Comparison of ENCODE assay signal across 8 mouse cellular contexts in genomic region chr8:112906458-112907112, GRCm38 (mm10).
DNase-seq lines count a peak whose midpoint lies in the region; ATAC-seq and TF ChIP-seq lines count a peak whose summit lies in the region.

No protein-coding gene starts in this region.

- H3K27ac ChIP-seq in midbrain, postnatal 0 days (ENCODE audit: low read depth, low read length) = no peak overlapping the region
- no peak overlapping the region for H3K27ac ChIP-seq in kidney, adult 2 months (ENCODE audit: insufficient read depth, low read depth, low read length)

- H3K36me3 ChIP-seq in midbrain, postnatal 0 days (ENCODE audit: insufficient read depth, low read length) = no peaks in the 10 kb centered on the region
- no peaks in the 10 kb centered on the region for H3K36me3 ChIP-seq in kidney, adult 2 months (ENCODE audit: control insufficient read depth, insufficient read depth, low read length)

- H3K4me1 ChIP-seq in midbrain, postnatal 0 days (ENCODE audit: insufficient read depth, low read length) = peaks cover 3% of the 10 kb centered on the region; the same call in 1 of the 2 replicates
- H3K4me1 ChIP-seq in kidney, adult 2 months (ENCODE audit: control insufficient read depth, insufficient read depth, low read length) = no peaks in the 10 kb centered on the region

- ATAC-seq in midbrain, postnatal 0 days (ENCODE audit: low FRiP score) = no peak

- no peak for TF ChIP-seq POLR2A in kidney, adult 2 months (IDR thresholded peaks at IDR 0.05; ENCODE audit: low read depth, low read length)

- H3K4me2 ChIP-seq in midbrain, postnatal 0 days (ENCODE audit: low read depth, low read length, poor library complexity, severe bottlenecking) = peak overlapping the region; percentile 26; the same call in 1 of the 2 replicates

- H3K4me3 ChIP-seq in midbrain, postnatal 0 days (ENCODE audit: low read depth, low read length) = no peak overlapping the region
- no peak overlapping the region for H3K4me3 ChIP-seq in kidney, adult 2 months (ENCODE audit: insufficient read depth, low read depth, low read length)

- H3K9ac ChIP-seq in midbrain, postnatal 0 days (replicated peaks; ENCODE audit: low read length, poor library complexity, severe bottlenecking) = no peak overlapping the region

- WGBS in midbrain, postnatal 0 days = 19% methylated on average over 8 of the region's 8 CpGs
- WGBS in kidney, adult 2 months = 58% methylated on average over 8 of the region's 8 CpGs

- TF ChIP-seq CTCF in midbrain, postnatal 0 days (IDR thresholded peaks at IDR 0.05) = no peak
- TF ChIP-seq CTCF in kidney, adult 2 months (conservative IDR thresholded peaks at IDR 0.05; ENCODE audit: insufficient read depth, insufficient read length, low read depth, low read length) = no peak

- peak; percentile 10 to 11 for DNase-seq in kidney, postnatal 4 days
- no peak for DNase-seq in kidney, adult 8-10 months
- peak; percentile 95 to 98 for DNase-seq in cerebellum, postnatal 14 days
- peak; percentile 63 to 72 for DNase-seq in frontal cortex, postnatal 25 days (ENCODE audit: low spot score in 2 of 2)
- peak; percentile 41 for DNase-seq in left cerebral cortex, adult 11 months (ENCODE audit: low spot score)
- DNase-seq in midbrain, postnatal 0 days (ENCODE audit: low spot score) = peak; percentile 94
- DNase-seq in spleen, adult 12 weeks (ENCODE audit: low spot score) = no peak
- DNase-seq in kidney, adult 2 months = no peak

- H3K9me3 ChIP-seq in midbrain, postnatal 0 days (ENCODE audit: low read length) = no peaks in the 10 kb centered on the region

- H3K27me3 ChIP-seq in midbrain, postnatal 0 days (ENCODE audit: insufficient read depth, low read length) = no peaks in the 10 kb centered on the region
- H3K27me3 ChIP-seq in kidney, adult 2 months (replicated peaks; ENCODE audit: control insufficient read depth, insufficient read depth, low read length) = no peaks in the 10 kb centered on the region

Comparison
In these comparisons a context has a peak if more than half of its experiments do, and no peak if none do; other contexts are left out.
1. DNase-seq: peak in kidney, postnatal 4 days (2 of 2), cerebellum, postnatal 14 days (2 of 2), frontal cortex, postnatal 25 days (2 of 2), left cerebral cortex, adult 11 months (single experiment) and midbrain, postnatal 0 days (single experiment); none in kidney, adult 8-10 months (0 of 2), spleen, adult 12 weeks (single experiment) and kidney, adult 2 months (single experiment).